Mouse (Mus musculus) adrenal gland, postnatal 36 days (tissue): ENCODE results near the gene Gm49673. TPM values are rescaled to one million over a fixed set of nuclear protein-coding genes. Genes with fewer than 3 reads are reported as not detected.
"Not testable (repeated sequence)": the region's sequence is repeated elsewhere in the genome, so short reads cannot be mapped to it uniquely, and the experiment has no call there.

ENCODE experiments used
- DNase-seq, 2 experiments: peaks; one replicate each; pipeline ENCODE4 v3.0.0; 2021; ENCODE audit warnings: mixed read lengths in 1 of 2
- total RNA-seq, 2 experiments: library from RNA; stranded (reverse); gene quantifications; 2 replicates each; pipeline ENCODE4 v1.2.3; 2021

Gm49673 gene
- total RNA-seq, 2 experiments from 2014 or later: 0.30 TPM; not detected in 1

GRCm38 (mm10) chr17:8039916-8040635, 107.5 kb downstream of the Gm49673 start:
- not testable (repeated sequence) for DNase-seq

GRCm38 (mm10) chr17:8036976-8037375, 110.6 kb downstream of the Gm49673 start:
- DNase-seq: peak in 1 of 2 experiments; percentile 11

Other genes starting within 250 kb of the Gm49673 start
- 1 to 10 TPM; 4.8 to 6.7 TPM for gene Tagap, start 221.8 kb downstream of the Gm49673 start, total RNA-seq
- 10 to 100 TPM; 43.3 to 51.1 TPM for gene Rsph3a, start 202.2 kb downstream of the Gm49673 start, total RNA-seq
- 10 to 100 TPM; 57.3 to 67.8 TPM for gene Rnaset2a, start 309 bp upstream of the Gm49673 start, total RNA-seq
- 10 to 100 TPM; 21.9 to 24.5 TPM for gene Fgfr1op, start 17.7 kb upstream of the Gm49673 start, total RNA-seq
- gene Ccr6, start 88.3 kb upstream of the Gm49673 start, total RNA-seq: not detected
- gene Mpc1, start 135.1 kb upstream of the Gm49673 start, total RNA-seq: 100 to 1,000 TPM; 391 to 415 TPM
- 10 to 100 TPM; 41.1 to 43.5 TPM for gene Sft2d1, start 163.3 kb upstream of the Gm49673 start, total RNA-seq
- under 1 TPM; 0.30 to 0.83 TPM for gene Prr18, start 189.7 kb upstream of the Gm49673 start, total RNA-seq
- gene T2, start 208.2 kb upstream of the Gm49673 start, total RNA-seq: not detected